Mouse (Mus musculus) thymus, adult 2 months (tissue): ENCODE data around the gene Lin28a. TPM values are rescaled to one million over a fixed set of nuclear protein-coding genes. Genes with fewer than 3 reads are reported as not detected.

Experiments used
- DNase-seq: peaks from one replicate; pipeline ENCODE4 v3.0.0; 2021
- H3K27ac ChIP-seq: fragments of 200-500 bp; 2 replicates; pipeline ENCODE4 v1.5.1; 2012; ENCODE audit warnings: low read length, control low read depth; ENCODE audit not compliant: control insufficient read depth, insufficient read depth
- H3K27me3 ChIP-seq: fragments of 200-500 bp; 2 replicates; pipeline ENCODE4 v1.6.1; 2012; ENCODE audit warnings: mild to moderate bottlenecking, low read length, moderate library complexity, mixed read lengths; ENCODE audit not compliant: control insufficient read depth, insufficient read depth
- H3K36me3 ChIP-seq: fragments of 200-500 bp; 2 replicates; pipeline ENCODE4 v1.6.1; 2012; ENCODE audit warnings: mild to moderate bottlenecking, low read length, moderate library complexity; ENCODE audit not compliant: control insufficient read depth, insufficient read depth
- H3K4me1 ChIP-seq: fragments of 200-500 bp; replicated peaks from 2 replicates; pipeline ENCODE4 v1.6.1; 2012; ENCODE audit warnings: low read length; ENCODE audit not compliant: control insufficient read depth, insufficient read depth
- H3K4me3 ChIP-seq: fragments of 200-500 bp; 2 replicates; pipeline ENCODE4 v1.5.1; 2012; ENCODE audit warnings: mild to moderate bottlenecking, low read length, control low read depth, moderate library complexity; ENCODE audit not compliant: control insufficient read depth, insufficient read depth
- CTCF ChIP-seq: fragments of 200-500 bp; IDR thresholded peaks from 2 replicates; pipeline ENCODE4 v1.5.1; 2012; ENCODE audit warnings: mild to moderate bottlenecking, control low read depth, low read length, moderate library complexity, borderline replicate concordance; ENCODE audit not compliant: control insufficient read depth, poor library complexity, insufficient read depth; ENCODE audit errors: extremely low read depth
- POLR2A ChIP-seq: fragments of 200-500 bp; IDR thresholded peaks from 2 replicates; pipeline ENCODE4 v1.6.1; 2012; ENCODE audit warnings: mild to moderate bottlenecking, low read length, control low read depth, moderate library complexity; ENCODE audit not compliant: control insufficient read depth, poor library complexity, insufficient read depth; ENCODE audit errors: extremely low read depth
- WGBS: fragments of 180-500 bp; shearing (Covaris S2); methylation state at CpG from one replicate; pipeline ENCODE4 v1.1.7; 2018; 5-methylcytosine and 5-hydroxymethylcytosine counted together
- polyA plus RNA-seq: library from polyadenylated mRNA; depleted of rRNA; stranded (reverse); fragments of >200 nt; gene quantifications from 2 replicates; pipeline ENCODE4 v1.2.3, GENCODE M21; 2012

Gene Lin28a
- polyA plus RNA-seq, 1 experiment, result 0.03 TPM

DNA sequence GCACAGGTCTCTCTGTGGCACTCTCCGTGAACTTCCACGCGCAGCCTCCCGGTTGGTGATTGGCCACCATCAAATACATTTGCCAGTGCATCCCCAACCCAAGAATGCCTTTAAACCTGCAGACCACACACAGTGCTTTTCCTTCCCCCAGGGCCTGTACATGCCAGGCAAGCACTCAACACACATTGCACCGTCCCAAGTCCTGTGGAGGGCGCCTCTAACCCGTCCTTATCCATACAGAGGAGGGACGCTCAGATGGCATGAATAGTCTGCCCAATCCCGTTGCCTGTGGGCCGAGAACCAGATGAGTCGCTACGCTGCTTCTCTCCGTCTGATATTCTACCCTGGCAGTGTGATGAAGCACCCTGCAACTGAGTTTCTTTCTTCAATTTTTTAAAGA, 35.7 kb downstream of the Lin28a start:
- Histone ChIP-seq H3K27ac (no peak overlapping the region), H3K36me3 (peaks cover 7% of the 10 kb centered on the region; the same call in 1 of the 2 replicates), H3K4me3 (no peak overlapping the region), H3K27me3 (no peaks in the 10 kb centered on the region), H3K4me1 (no peaks in the 10 kb centered on the region)
- 98% methylated on average over 13 of the region's 13 CpGs for WGBS
- DNase-seq, result no peak
- TF ChIP-seq CTCF (no peak), POLR2A (no peak)

GRCm38 (mm10) chr4:133980496-133980895, 38.1 kb downstream of the Lin28a start:
- no peak overlapping the region for H3K27ac ChIP-seq
- no peak for DNase-seq
- no peaks in the 10 kb centered on the region for H3K27me3 ChIP-seq
- H3K4me1 ChIP-seq, result no peaks in the 10 kb centered on the region
- TF ChIP-seq POLR2A (no peak), CTCF (no peak)
- 98% methylated on average over 5 of the region's 5 CpGs for whole genome bisulfite sequencing
- no peak overlapping the region for H3K4me3 ChIP-seq
- no peaks in the 10 kb centered on the region; the same call in 1 of the 2 replicates for H3K36me3 ChIP-seq

DNA sequence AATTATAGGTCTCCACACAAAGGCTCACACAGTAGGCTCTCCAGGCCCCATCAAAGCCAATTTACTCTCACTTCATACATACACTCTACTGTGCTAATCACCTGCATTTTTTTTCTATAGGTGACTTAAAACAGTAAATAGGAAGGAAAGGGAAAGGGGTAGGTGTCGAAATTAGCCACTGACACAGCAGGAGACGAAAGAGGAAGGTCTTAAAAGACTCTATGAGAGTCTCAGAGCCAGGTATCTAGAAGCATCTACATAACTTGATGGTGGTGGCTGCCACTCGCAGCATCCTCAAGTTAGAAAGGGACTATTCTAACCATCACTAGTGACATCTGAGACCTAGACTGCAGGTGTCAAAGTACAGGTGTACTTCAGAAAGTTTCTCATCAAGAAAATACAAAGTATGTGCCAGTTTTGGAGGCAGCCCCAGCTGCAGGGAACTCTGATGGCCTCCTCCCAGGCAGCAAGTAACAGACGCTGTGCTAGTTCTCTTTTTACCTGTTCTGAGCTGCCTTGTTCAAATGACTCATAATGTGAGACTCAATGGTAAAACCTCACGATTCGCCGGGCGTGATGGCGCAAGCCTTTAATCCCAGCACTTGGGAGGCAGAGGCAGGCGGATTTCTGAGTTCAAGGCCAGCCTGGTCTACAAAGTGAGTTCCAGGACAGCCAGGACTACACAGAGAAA, 40.5 kb downstream of the Lin28a start:
- Histone ChIP-seq H3K27ac (no peak overlapping the region), H3K36me3 (no peaks in the 10 kb centered on the region; the same call in 1 of the 2 replicates), H3K4me1 (no peaks in the 10 kb centered on the region), H3K27me3 (no peaks in the 10 kb centered on the region), H3K4me3 (no peak overlapping the region)
- no peak for TF ChIP-seq CTCF
- WGBS, result 95% methylated on average over 10 of the region's 10 CpGs
- no peak for DNase-seq

DNA sequence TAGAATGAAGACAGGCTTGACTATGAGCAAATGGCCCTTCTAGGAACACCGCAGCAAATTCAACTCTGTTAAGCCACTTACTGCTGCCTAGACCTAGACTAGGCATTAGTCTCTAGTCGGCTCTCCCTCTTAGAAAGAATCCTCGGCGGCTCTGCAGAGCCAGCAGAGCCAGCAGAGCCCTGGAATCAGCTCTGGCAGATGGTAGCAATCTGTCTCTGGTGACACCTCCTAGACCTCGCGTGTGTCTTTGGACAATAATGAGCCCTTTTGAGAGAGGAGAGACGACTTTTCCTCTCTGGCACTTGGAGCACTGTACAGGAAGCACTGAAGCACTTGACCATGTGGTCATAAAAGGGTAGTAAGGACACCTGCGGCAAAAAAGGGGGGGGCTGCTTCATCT, 46.9 kb downstream of the Lin28a start:
- H3K27ac ChIP-seq, result no peak overlapping the region
- no peaks in the 10 kb centered on the region for H3K27me3 ChIP-seq
- peaks cover 10% of the 10 kb centered on the region for H3K4me1 ChIP-seq
- H3K4me3 ChIP-seq, result no peak overlapping the region
- DNase-seq, result no peak
- TF ChIP-seq CTCF, result no peak
- no peak for TF ChIP-seq POLR2A
- H3K36me3 ChIP-seq, result no peaks in the 10 kb centered on the region
- WGBS, result 95% methylated on average over 8 of the region's 8 CpGs

DNA sequence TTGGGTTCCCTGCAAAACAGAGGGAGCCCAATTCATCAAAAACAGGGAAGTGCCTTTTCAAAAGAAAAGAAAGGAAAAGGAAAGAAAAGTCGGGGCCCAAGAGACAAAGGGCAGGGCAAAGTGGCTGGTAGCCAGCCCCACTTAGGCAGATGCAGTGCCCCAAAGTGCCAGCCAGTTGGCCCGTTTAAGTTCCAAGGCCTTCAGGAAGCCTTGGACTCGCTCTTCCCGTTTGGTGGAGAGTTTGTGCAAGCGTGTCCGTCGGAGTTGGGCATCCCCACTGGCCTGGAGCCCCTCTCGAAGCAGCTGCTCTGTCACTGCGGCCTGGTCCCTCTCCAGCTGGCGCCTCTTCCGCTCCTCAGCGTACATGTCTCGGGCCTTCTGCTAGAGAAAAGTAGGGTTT, 47.8 kb downstream of the Lin28a start:
- peaks cover 13% of the 10 kb centered on the region for H3K4me1 ChIP-seq
- no peaks in the 10 kb centered on the region for H3K27me3 ChIP-seq
- H3K27ac ChIP-seq, result no peak overlapping the region
- no peak for DNase-seq
- no peak for TF ChIP-seq POLR2A
- no peak for TF ChIP-seq CTCF
- peaks cover 6% of the 10 kb centered on the region; the same call in 1 of the 2 replicates for H3K36me3 ChIP-seq
- WGBS, result 92% methylated on average over 13 of the region's 13 CpGs
- no peak overlapping the region for H3K4me3 ChIP-seq

- 90% methylated on average over 4 of the region's 4 CpGs for WGBS
- no peaks in the 10 kb centered on the region for H3K27me3 ChIP-seq
Observed at GRCm38 (mm10) chr4:133970196-133970595, 48.4 kb downstream of the Lin28a start.

DNA sequence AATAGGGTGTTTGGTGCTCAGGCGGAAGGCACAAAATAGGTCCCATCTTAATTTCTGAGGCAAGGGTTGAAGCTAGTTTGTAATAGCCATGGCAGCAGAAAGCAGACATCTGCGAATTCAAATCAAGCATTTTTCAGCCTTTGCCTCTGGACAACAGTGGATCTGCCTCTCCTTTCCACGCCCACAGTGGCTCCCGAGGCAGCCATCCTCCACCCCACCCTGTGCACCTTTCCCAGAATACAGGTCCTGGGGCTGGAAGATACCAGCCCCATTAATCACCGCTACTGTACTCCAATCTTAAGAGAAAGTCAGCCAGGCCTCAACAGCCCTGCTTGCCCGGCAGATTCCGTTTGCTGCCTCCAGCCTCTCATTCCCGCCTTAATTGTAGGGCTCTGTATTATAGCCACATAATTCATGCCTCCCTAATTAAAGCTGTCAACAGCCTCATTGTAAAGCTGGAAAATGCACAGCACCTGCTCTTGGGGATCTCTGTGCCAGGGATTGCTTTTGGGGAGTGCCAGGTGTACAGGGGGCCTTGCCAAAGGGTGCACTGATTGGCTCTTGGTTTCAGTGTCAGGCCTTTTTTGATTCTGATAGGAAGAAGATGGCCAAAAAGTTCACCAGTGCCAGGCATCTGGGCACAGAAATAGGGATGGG, 49.4 kb downstream of the Lin28a start:
- H3K27ac ChIP-seq, result no peak overlapping the region
- no peak overlapping the region for H3K4me3 ChIP-seq
- H3K4me1 ChIP-seq, result peaks cover 13% of the 10 kb centered on the region
- H3K36me3 ChIP-seq, result peaks cover 13% of the 10 kb centered on the region; the same call in 1 of the 2 replicates
- no peaks in the 10 kb centered on the region for H3K27me3 ChIP-seq
- WGBS, result 94% methylated on average over 8 of the region's 8 CpGs
- DNase-seq, result no peak
- TF ChIP-seq CTCF (no peak), POLR2A (no peak)

More at GRCm38 (mm10) chr4:133970196-133970595, 48.4 kb downstream of the Lin28a start:
- DNase-seq, result no peak
- Histone ChIP-seq H3K36me3 (peaks cover 10% of the 10 kb centered on the region; the same call in 1 of the 2 replicates), H3K4me1 (peaks cover 13% of the 10 kb centered on the region), H3K27ac (no peak overlapping the region), H3K4me3 (no peak overlapping the region)
- no peak for TF ChIP-seq POLR2A
- no peak for TF ChIP-seq CTCF
